Mouse (Mus musculus): ENCODE results near the gene Gm21953.
"Not testable (repeated sequence)": the region's sequence is repeated elsewhere in the genome, so short reads cannot be mapped to it uniquely, and the experiment has no call there.

Gm21953 gene

GRCm38 (mm10) chr4:42293967-42294366, at the start of gene Gm21953:
Gene Gm21953 (plus strand): TSS chr4:42294267.
- POLR2A ChIA-PET, CTCF ChIA-PET: not testable (repeated sequence)

- POLR2A ChIA-PET, CTCF ChIA-PET: not testable (repeated sequence)
Observed at GRCm38 (mm10) chr4:42255467-42255866, 38.6 kb upstream of the Gm21953 start, which contains the start of gene Ccl21b. Gene Ccl21b (plus strand): TSS chr4:42255767.

GRCm38 (mm10) chr4:42318034-42318433, 24.0 kb downstream of the Gm21953 start, which contains the start of gene Fam205a3:
Gene Fam205a3 (plus strand): TSS chr4:42318334.
- CTCF ChIA-PET, POLR2A ChIA-PET: not testable (repeated sequence)
